Mouse (Mus musculus): ENCODE measurements around the gene Stx11. TPM values are rescaled to one million over a fixed set of nuclear protein-coding genes. Genes with fewer than 3 reads are reported as not detected.

Gene Stx11
- polyA plus RNA-seq, 1 experiment from 2014 or later = 2.3 TPM

- 46% methylated on average over 5 of the region's 5 CpGs for WGBS
- Histone ChIP-seq H3K36me3 (ENCODE audit: insufficient read depth, low read length) (no peaks in the 10 kb centered on the region), H3K27me3 (ENCODE audit: insufficient read depth, low read length) (no peaks in the 10 kb centered on the region), H3K9me3 (ENCODE audit: low read length) (no peaks in the 10 kb centered on the region), H3K9ac (replicated peaks; ENCODE audit: low read length) (no peak overlapping the region), H3K4me1 (ENCODE audit: insufficient read depth, low read length) (peaks cover 18% of the 10 kb centered on the region), H3K4me2 (replicated peaks; ENCODE audit: low read depth, low read length) (no peak overlapping the region), H3K4me3 (ENCODE audit: low read length) (no peak overlapping the region), H3K27ac (ENCODE audit: low read length) (no peak overlapping the region)
- ATAC-seq (ENCODE audit: low FRiP score, low TSS enrichment) = peak; percentile 50
Measured at GRCm38 (mm10) chr10:12919287-12919686, 44.8 kb downstream of the Stx11 start.

- no peaks in the 10 kb centered on the region for H3K27me3 ChIP-seq (ENCODE audit: insufficient read depth, low read length)
- H3K36me3 ChIP-seq (ENCODE audit: insufficient read depth, low read length) = no peaks in the 10 kb centered on the region
- no peak overlapping the region for H3K9ac ChIP-seq (replicated peaks; ENCODE audit: low read length)
- no peak overlapping the region for H3K27ac ChIP-seq (ENCODE audit: low read length)
- ATAC-seq (ENCODE audit: low FRiP score, low TSS enrichment) = no peak
- no peaks in the 10 kb centered on the region for H3K9me3 ChIP-seq (ENCODE audit: low read length)
- WGBS = 35% methylated on average over 1 of the region's 1 CpGs
- no peak overlapping the region for H3K4me2 ChIP-seq (replicated peaks; ENCODE audit: low read depth, low read length)
- H3K4me1 ChIP-seq (ENCODE audit: insufficient read depth, low read length) = peaks cover 12% of the 10 kb centered on the region
- no peak overlapping the region for H3K4me3 ChIP-seq (ENCODE audit: low read length)
Measured at GRCm38 (mm10) chr10:12917626-12918025, 46.5 kb downstream of the Stx11 start.

- H3K27ac ChIP-seq (ENCODE audit: low read length) = no peak overlapping the region
- H3K9ac ChIP-seq (replicated peaks; ENCODE audit: low read length) = no peak overlapping the region
- no peaks in the 10 kb centered on the region for H3K9me3 ChIP-seq (ENCODE audit: low read length)
- H3K4me1 ChIP-seq (ENCODE audit: insufficient read depth, low read length) = peaks cover 16% of the 10 kb centered on the region
- H3K27me3 ChIP-seq (ENCODE audit: insufficient read depth, low read length) = no peaks in the 10 kb centered on the region
- no peak overlapping the region for H3K4me2 ChIP-seq (replicated peaks; ENCODE audit: low read depth, low read length)
- no peaks in the 10 kb centered on the region for H3K36me3 ChIP-seq (ENCODE audit: insufficient read depth, low read length)
- no peak overlapping the region for H3K4me3 ChIP-seq (ENCODE audit: low read length)
- 68% methylated on average over 6 of the region's 6 CpGs for WGBS
- ATAC-seq (ENCODE audit: low FRiP score, low TSS enrichment) = no peak
Measured at GRCm38 (mm10) chr10:12916376-12916775, 47.7 kb downstream of the Stx11 start.

- Histone ChIP-seq H3K4me1 (ENCODE audit: insufficient read depth, low read length) (peaks cover 16% of the 10 kb centered on the region), H3K36me3 (ENCODE audit: insufficient read depth, low read length) (no peaks in the 10 kb centered on the region), H3K27me3 (ENCODE audit: insufficient read depth, low read length) (no peaks in the 10 kb centered on the region), H3K9ac (replicated peaks; ENCODE audit: low read length) (no peak overlapping the region), H3K4me2 (replicated peaks; ENCODE audit: low read depth, low read length) (no peak overlapping the region), H3K4me3 (ENCODE audit: low read length) (no peak overlapping the region), H3K27ac (ENCODE audit: low read length) (peak overlapping the region; percentile 46; the same call in 1 of the 2 replicates), H3K9me3 (ENCODE audit: low read length) (no peaks in the 10 kb centered on the region)
- WGBS = 34% methylated on average over 7 of the region's 7 CpGs
- peak; percentile 36; the same call in 1 of the 2 replicates for ATAC-seq (ENCODE audit: low FRiP score, low TSS enrichment)
Measured at GRCm38 (mm10) chr10:12915826-12916225, 48.3 kb downstream of the Stx11 start.

GRCm38 (mm10) chr10:12914203-12914602, 49.9 kb downstream of the Stx11 start:
- no peak for ATAC-seq (ENCODE audit: low FRiP score, low TSS enrichment)
- H3K27me3 ChIP-seq (ENCODE audit: insufficient read depth, low read length) = no peaks in the 10 kb centered on the region
- no peak overlapping the region for H3K9ac ChIP-seq (replicated peaks; ENCODE audit: low read length)
- H3K4me2 ChIP-seq (replicated peaks; ENCODE audit: low read depth, low read length) = no peak overlapping the region
- no peak overlapping the region for H3K4me3 ChIP-seq (ENCODE audit: low read length)
- no peaks in the 10 kb centered on the region for H3K9me3 ChIP-seq (ENCODE audit: low read length)
- H3K4me1 ChIP-seq (ENCODE audit: insufficient read depth, low read length) = peaks cover 16% of the 10 kb centered on the region
- no peak overlapping the region for H3K27ac ChIP-seq (ENCODE audit: low read length)
- no peaks in the 10 kb centered on the region for H3K36me3 ChIP-seq (ENCODE audit: insufficient read depth, low read length)
- WGBS = 93% methylated on average over 1 of the region's 1 CpGs

- Histone ChIP-seq H3K4me3 (ENCODE audit: low read length) (no peak overlapping the region), H3K9me3 (ENCODE audit: low read length) (no peaks in the 10 kb centered on the region), H3K27me3 (ENCODE audit: insufficient read depth, low read length) (no peaks in the 10 kb centered on the region), H3K4me2 (replicated peaks; ENCODE audit: low read depth, low read length) (peak overlapping the region; percentile 27), H3K4me1 (ENCODE audit: insufficient read depth, low read length) (peaks cover 14% of the 10 kb centered on the region), H3K9ac (replicated peaks; ENCODE audit: low read length) (no peak overlapping the region), H3K27ac (ENCODE audit: low read length) (no peak overlapping the region), H3K36me3 (ENCODE audit: insufficient read depth, low read length) (no peaks in the 10 kb centered on the region)
- WGBS = 49% methylated on average over 11 of the region's 11 CpGs
- ATAC-seq (ENCODE audit: low FRiP score, low TSS enrichment) = no peak
Measured at GRCm38 (mm10) chr10:12911981-12912530, 52.0 kb downstream of the Stx11 start.

- H3K36me3 ChIP-seq (ENCODE audit: insufficient read depth, low read length) = no peaks in the 10 kb centered on the region
- H3K27ac ChIP-seq (ENCODE audit: low read length) = no peak overlapping the region
- ATAC-seq (ENCODE audit: low FRiP score, low TSS enrichment) = no peak
- peaks cover 14% of the 10 kb centered on the region for H3K4me1 ChIP-seq (ENCODE audit: insufficient read depth, low read length)
- no peaks in the 10 kb centered on the region for H3K9me3 ChIP-seq (ENCODE audit: low read length)
- no peak overlapping the region for H3K4me3 ChIP-seq (ENCODE audit: low read length)
- H3K27me3 ChIP-seq (ENCODE audit: insufficient read depth, low read length) = no peaks in the 10 kb centered on the region
- H3K4me2 ChIP-seq (replicated peaks; ENCODE audit: low read depth, low read length) = peak overlapping the region; percentile 27; the same call in 1 of the 2 replicates
- no peak overlapping the region for H3K9ac ChIP-seq (replicated peaks; ENCODE audit: low read length)
- WGBS = 89% methylated on average over 13 of the region's 13 CpGs
Measured at GRCm38 (mm10) chr10:12911451-12911850, 52.6 kb downstream of the Stx11 start.

- no peak overlapping the region for H3K27ac ChIP-seq (ENCODE audit: low read length)
- H3K9me3 ChIP-seq (ENCODE audit: low read length) = no peaks in the 10 kb centered on the region
- no peak overlapping the region for H3K9ac ChIP-seq (replicated peaks; ENCODE audit: low read length)
- no peaks in the 10 kb centered on the region for H3K36me3 ChIP-seq (ENCODE audit: insufficient read depth, low read length)
- H3K4me1 ChIP-seq (ENCODE audit: insufficient read depth, low read length) = 0 out of 2 replicates have a peak, but pooled peaks cover 5% of the 10 kb centered on the region
- no peak overlapping the region for H3K4me3 ChIP-seq (ENCODE audit: low read length)
- no peak overlapping the region for H3K4me2 ChIP-seq (replicated peaks; ENCODE audit: low read depth, low read length)
- 89% methylated on average over 2 of the region's 2 CpGs for WGBS
- no peak for ATAC-seq (ENCODE audit: low FRiP score, low TSS enrichment)
- H3K27me3 ChIP-seq (ENCODE audit: insufficient read depth, low read length) = no peaks in the 10 kb centered on the region
Measured at GRCm38 (mm10) chr10:12909891-12910290, 54.2 kb downstream of the Stx11 start.

GRCm38 (mm10) chr10:12909179-12909578, 54.9 kb downstream of the Stx11 start:
- no peak overlapping the region for H3K4me3 ChIP-seq (ENCODE audit: low read length)
- no peak overlapping the region for H3K9ac ChIP-seq (replicated peaks; ENCODE audit: low read length)
- H3K27ac ChIP-seq (ENCODE audit: low read length) = no peak overlapping the region
- 0 out of 2 replicates have a peak, but pooled peaks cover 5% of the 10 kb centered on the region for H3K4me1 ChIP-seq (ENCODE audit: insufficient read depth, low read length)
- ATAC-seq (ENCODE audit: low FRiP score, low TSS enrichment) = no peak
- no peak overlapping the region for H3K4me2 ChIP-seq (replicated peaks; ENCODE audit: low read depth, low read length)
- H3K9me3 ChIP-seq (ENCODE audit: low read length) = no peaks in the 10 kb centered on the region
- no peaks in the 10 kb centered on the region for H3K36me3 ChIP-seq (ENCODE audit: insufficient read depth, low read length)
- no peaks in the 10 kb centered on the region for H3K27me3 ChIP-seq (ENCODE audit: insufficient read depth, low read length)
- 76% methylated on average over 1 of the region's 1 CpGs for WGBS

- Histone ChIP-seq H3K4me3 (ENCODE audit: low read length) (no peak overlapping the region), H3K9ac (replicated peaks; ENCODE audit: low read length) (no peak overlapping the region), H3K4me1 (ENCODE audit: insufficient read depth, low read length) (no peaks in the 10 kb centered on the region), H3K9me3 (ENCODE audit: low read length) (no peaks in the 10 kb centered on the region), H3K36me3 (ENCODE audit: insufficient read depth, low read length) (no peaks in the 10 kb centered on the region), H3K27me3 (ENCODE audit: insufficient read depth, low read length) (no peaks in the 10 kb centered on the region), H3K4me2 (replicated peaks; ENCODE audit: low read depth, low read length) (no peak overlapping the region), H3K27ac (ENCODE audit: low read length) (no peak overlapping the region)
- WGBS = 65% methylated on average over 5 of the region's 5 CpGs
- ATAC-seq (ENCODE audit: low FRiP score, low TSS enrichment) = peak; percentile 39; the same call in 1 of the 2 replicates
Measured at GRCm38 (mm10) chr10:12904140-12904528, 60.0 kb downstream of the Stx11 start.
